Mouse (Mus musculus): ENCODE data around the gene Zbtb9. TPM values are rescaled to one million over a fixed set of nuclear protein-coding genes. Genes with fewer than 3 reads are reported as not detected.
A peak's percentile ranks its signal among the peaks of the same experiment; 100 is the strongest.

Gene Zbtb9
- polyA plus RNA-seq, 1 experiment = 9.8 TPM

- no peak for TF ChIP-seq POLR2A (IDR thresholded peaks at IDR 0.05; ENCODE audit: control insufficient read depth, low read depth, low read length)
- TF ChIP-seq CTCF (IDR thresholded peaks at IDR 0.05; ENCODE audit: control insufficient read depth, insufficient read depth, insufficient replicate concordance, low read depth, low read length) = no peak
- peaks cover 13% of the 10 kb centered on the region for H3K4me1 ChIP-seq (ENCODE audit: control insufficient read depth, insufficient read depth, low read length)
These were observed 45.7 kb downstream of the Zbtb9 start for GRCm38 (mm10) chr17:27018555-27019196.

GRCm38 (mm10) chr17:27021076-27021475 is 48.1 kb downstream of the Zbtb9 start:
- Histone ChIP-seq H3K27me3 (ENCODE audit: control insufficient read depth, insufficient read depth, low read length) (no peaks in the 10 kb centered on the region), H3K27ac (ENCODE audit: control insufficient read depth, insufficient read depth, low read depth, low read length) (no peak overlapping the region), H3K36me3 (ENCODE audit: control insufficient read depth, insufficient read depth, low read length) (no peaks in the 10 kb centered on the region; the same call in none of the 2 replicates), H3K4me1 (ENCODE audit: control insufficient read depth, insufficient read depth, low read length) (peaks cover 13% of the 10 kb centered on the region), H3K4me3 (ENCODE audit: control insufficient read depth, low read depth, low read length) (no peak overlapping the region)
- TF ChIP-seq CTCF (IDR thresholded peaks at IDR 0.05; ENCODE audit: control insufficient read depth, insufficient read depth, insufficient replicate concordance, low read depth, low read length) (no peak), POLR2A (IDR thresholded peaks at IDR 0.05; ENCODE audit: control insufficient read depth, low read depth, low read length) (no peak)

More at GRCm38 (mm10) chr17:27018555-27019196, 45.7 kb downstream of the Zbtb9 start:
- H3K27me3 ChIP-seq (ENCODE audit: control insufficient read depth, insufficient read depth, low read length) = no peaks in the 10 kb centered on the region
- H3K27ac ChIP-seq (ENCODE audit: control insufficient read depth, insufficient read depth, low read depth, low read length) = no peak overlapping the region
- no peak overlapping the region for H3K4me3 ChIP-seq (ENCODE audit: control insufficient read depth, low read depth, low read length)
- no peaks in the 10 kb centered on the region; the same call in none of the 2 replicates for H3K36me3 ChIP-seq (ENCODE audit: control insufficient read depth, insufficient read depth, low read length)

GRCm38 (mm10) chr17:27021736-27022135 is 48.8 kb downstream of the Zbtb9 start:
- Histone ChIP-seq H3K4me3 (ENCODE audit: control insufficient read depth, low read depth, low read length) (no peak overlapping the region), H3K36me3 (ENCODE audit: control insufficient read depth, insufficient read depth, low read length) (no peaks in the 10 kb centered on the region; the same call in none of the 2 replicates), H3K27me3 (ENCODE audit: control insufficient read depth, insufficient read depth, low read length) (no peaks in the 10 kb centered on the region), H3K4me1 (ENCODE audit: control insufficient read depth, insufficient read depth, low read length) (peaks cover 13% of the 10 kb centered on the region), H3K27ac (ENCODE audit: control insufficient read depth, insufficient read depth, low read depth, low read length) (no peak overlapping the region)
- TF ChIP-seq CTCF (IDR thresholded peaks at IDR 0.05; ENCODE audit: control insufficient read depth, insufficient read depth, insufficient replicate concordance, low read depth, low read length) = no peak
- no peak for TF ChIP-seq POLR2A (IDR thresholded peaks at IDR 0.05; ENCODE audit: control insufficient read depth, low read depth, low read length)

- H3K4me3 ChIP-seq (ENCODE audit: control insufficient read depth, low read depth, low read length) = no peak overlapping the region
- H3K27me3 ChIP-seq (ENCODE audit: control insufficient read depth, insufficient read depth, low read length) = no peaks in the 10 kb centered on the region
- TF ChIP-seq CTCF (IDR thresholded peaks at IDR 0.05; ENCODE audit: control insufficient read depth, insufficient read depth, insufficient replicate concordance, low read depth, low read length) (no peak), POLR2A (IDR thresholded peaks at IDR 0.05; ENCODE audit: control insufficient read depth, low read depth, low read length) (no peak)
- H3K27ac ChIP-seq (ENCODE audit: control insufficient read depth, insufficient read depth, low read depth, low read length) = no peak overlapping the region
- no peaks in the 10 kb centered on the region; the same call in none of the 2 replicates for H3K36me3 ChIP-seq (ENCODE audit: control insufficient read depth, insufficient read depth, low read length)
- H3K4me1 ChIP-seq (ENCODE audit: control insufficient read depth, insufficient read depth, low read length) = peaks cover 10% of the 10 kb centered on the region
These were observed 50.4 kb downstream of the Zbtb9 start for GRCm38 (mm10) chr17:27023342-27023741.

- TF ChIP-seq CTCF (IDR thresholded peaks at IDR 0.05; ENCODE audit: control insufficient read depth, insufficient read depth, insufficient replicate concordance, low read depth, low read length) = no peak
- no peak for TF ChIP-seq POLR2A (IDR thresholded peaks at IDR 0.05; ENCODE audit: control insufficient read depth, low read depth, low read length)
- Histone ChIP-seq H3K36me3 (ENCODE audit: control insufficient read depth, insufficient read depth, low read length) (no peaks in the 10 kb centered on the region; the same call in none of the 2 replicates), H3K4me3 (ENCODE audit: control insufficient read depth, low read depth, low read length) (no peak overlapping the region), H3K27me3 (ENCODE audit: control insufficient read depth, insufficient read depth, low read length) (no peaks in the 10 kb centered on the region), H3K4me1 (ENCODE audit: control insufficient read depth, insufficient read depth, low read length) (peaks cover 14% of the 10 kb centered on the region), H3K27ac (ENCODE audit: control insufficient read depth, insufficient read depth, low read depth, low read length) (no peak overlapping the region)
These were observed 52.4 kb downstream of the Zbtb9 start for GRCm38 (mm10) chr17:27025326-27025902.

- no peak overlapping the region for H3K4me3 ChIP-seq (ENCODE audit: control insufficient read depth, low read depth, low read length)
- no peaks in the 10 kb centered on the region for H3K27me3 ChIP-seq (ENCODE audit: control insufficient read depth, insufficient read depth, low read length)
- peaks cover 14% of the 10 kb centered on the region for H3K4me1 ChIP-seq (ENCODE audit: control insufficient read depth, insufficient read depth, low read length)
- no peak for TF ChIP-seq POLR2A (IDR thresholded peaks at IDR 0.05; ENCODE audit: control insufficient read depth, low read depth, low read length)
- no peak overlapping the region for H3K27ac ChIP-seq (ENCODE audit: control insufficient read depth, insufficient read depth, low read depth, low read length)
- no peaks in the 10 kb centered on the region; the same call in none of the 2 replicates for H3K36me3 ChIP-seq (ENCODE audit: control insufficient read depth, insufficient read depth, low read length)
These were observed 53.0 kb downstream of the Zbtb9 start for GRCm38 (mm10) chr17:27025951-27026350.

- Histone ChIP-seq H3K36me3 (ENCODE audit: control insufficient read depth, insufficient read depth, low read length) (no peaks in the 10 kb centered on the region; the same call in none of the 2 replicates), H3K4me1 (ENCODE audit: control insufficient read depth, insufficient read depth, low read length) (peaks cover 17% of the 10 kb centered on the region), H3K27ac (ENCODE audit: control insufficient read depth, insufficient read depth, low read depth, low read length) (peak overlapping the region; percentile 62), H3K27me3 (ENCODE audit: control insufficient read depth, insufficient read depth, low read length) (no peaks in the 10 kb centered on the region), H3K4me3 (ENCODE audit: control insufficient read depth, low read depth, low read length) (peak overlapping the region; percentile 87)
- TF ChIP-seq POLR2A (IDR thresholded peaks at IDR 0.05; ENCODE audit: control insufficient read depth, low read depth, low read length) (no peak), CTCF (IDR thresholded peaks at IDR 0.05; ENCODE audit: control insufficient read depth, insufficient read depth, insufficient replicate concordance, low read depth, low read length) (no peak)
These were observed 54.7 kb downstream of the Zbtb9 start for GRCm38 (mm10) chr17:27027460-27028283.
